Mouse (Mus musculus): ENCODE results near the gene Exosc10. TPM values are rescaled to one million over a fixed set of nuclear protein-coding genes. Genes with fewer than 3 reads are reported as not detected.

The Exosc10 gene
- polyA plus RNA-seq, 2 experiments, result 20.1 to 36.0 TPM

DNA sequence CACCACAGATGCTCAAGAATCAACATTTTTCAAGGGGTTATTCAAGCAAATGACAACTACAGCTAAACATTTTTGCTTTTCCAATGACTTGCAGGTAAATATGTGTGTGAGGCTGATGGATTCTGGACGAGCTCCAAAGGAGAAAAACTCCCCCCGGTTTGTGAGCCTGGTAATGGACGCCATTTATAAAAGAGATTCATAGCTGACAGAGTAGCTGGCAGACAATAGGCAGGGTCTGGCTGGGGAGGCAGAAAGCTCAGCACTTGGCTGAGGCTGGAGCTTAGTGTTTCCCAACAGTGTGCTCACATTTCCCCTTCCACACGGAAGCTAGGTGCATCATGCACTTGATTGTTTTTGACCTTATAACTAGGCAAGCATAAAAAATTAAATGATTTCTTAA is 54.3 kb downstream of the Exosc10 start:
- peaks cover 44% of the 10 kb centered on the region for H3K36me3 ChIP-seq (replicated peaks; ENCODE audit: control insufficient read depth, insufficient read depth, low read depth)
- H3K4me3 ChIP-seq (ENCODE audit: insufficient read depth in 1 of 2, low read depth in 2 of 2, low read length in 2 of 2), result no peak overlapping the region
- ATAC-seq (ENCODE audit: insufficient read depth), result no peak
- 72% methylated on average over 4 of the region's 4 CpGs for WGBS (ENCODE audit: insufficient replicate concordance)
- H3K27me3 ChIP-seq (ENCODE audit: control insufficient read depth, insufficient read depth, low read length), result no peaks in the 10 kb centered on the region
- H3K4me2 ChIP-seq (ENCODE audit: low read depth), result no peak overlapping the region
- H3K4me1 ChIP-seq (replicated peaks; ENCODE audit: control insufficient read depth in 2 of 2, insufficient read depth in 2 of 2, low read length in 1 of 2), result no peaks in the 10 kb centered on the region
- no peak overlapping the region for H3K27ac ChIP-seq
- no peak for TF ChIP-seq EP300 (IDR thresholded peaks at IDR 0.05; ENCODE audit: low read depth)
- TF ChIP-seq CTCF (IDR thresholded peaks at IDR 0.05; ENCODE audit: low read depth), result no peak
- H3K9me3 ChIP-seq (ENCODE audit: control insufficient read depth, low read length), result no peaks in the 10 kb centered on the region
- H3K9ac ChIP-seq (replicated peaks), result no peak overlapping the region
- DNase-seq (ENCODE audit: low read depth in 3 of 3, low spot score in 3 of 3), result no peak

GRCm38 (mm10) chr4:148613738-148614137 is 55.5 kb downstream of the Exosc10 start:
- no peak for TF ChIP-seq EP300 (IDR thresholded peaks at IDR 0.05; ENCODE audit: low read depth)
- no peak for TF ChIP-seq CTCF (IDR thresholded peaks at IDR 0.05; ENCODE audit: low read depth)
- H3K4me2 ChIP-seq (ENCODE audit: low read depth), result no peak overlapping the region
- H3K27ac ChIP-seq, result no peak overlapping the region
- H3K4me3 ChIP-seq (ENCODE audit: insufficient read depth in 1 of 2, low read depth in 2 of 2, low read length in 2 of 2), result no peak overlapping the region
- peaks cover 52% of the 10 kb centered on the region for H3K36me3 ChIP-seq (replicated peaks; ENCODE audit: control insufficient read depth, insufficient read depth, low read depth)
- DNase-seq (ENCODE audit: low read depth in 3 of 3, low spot score in 3 of 3) (no peak), ATAC-seq (ENCODE audit: insufficient read depth) (no peak)
- WGBS (ENCODE audit: insufficient replicate concordance), result 83% methylated on average over 9 of the region's 9 CpGs
- H3K4me1 ChIP-seq (replicated peaks; ENCODE audit: control insufficient read depth in 2 of 2, insufficient read depth in 2 of 2, low read length in 1 of 2), result no peaks in the 10 kb centered on the region
- no peaks in the 10 kb centered on the region for H3K27me3 ChIP-seq (ENCODE audit: control insufficient read depth, insufficient read depth, low read length)
- no peak overlapping the region for H3K9ac ChIP-seq (replicated peaks)
- no peaks in the 10 kb centered on the region for H3K9me3 ChIP-seq (ENCODE audit: control insufficient read depth, low read length)

DNA sequence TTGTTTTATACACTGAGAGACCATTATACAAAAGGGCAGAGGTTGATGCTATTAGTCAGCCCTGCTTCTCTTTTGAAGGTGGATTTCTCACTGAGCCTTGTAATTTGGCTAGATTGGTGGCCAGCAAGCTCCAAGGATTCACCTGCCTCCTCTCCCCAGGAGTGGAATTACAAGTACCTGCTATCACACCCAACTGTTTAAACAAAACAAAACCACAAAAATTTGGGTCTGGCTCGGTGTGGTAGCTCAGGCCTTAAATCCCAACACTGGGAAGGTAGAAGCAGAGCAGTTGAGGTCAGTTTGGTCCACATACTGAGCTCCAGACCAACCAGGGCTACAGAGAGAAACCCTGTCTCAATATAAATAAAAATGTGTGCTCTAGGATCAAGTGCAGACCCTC is 61.6 kb downstream of the Exosc10 start:
- Histone ChIP-seq H3K4me2 (ENCODE audit: low read depth) (no peak overlapping the region), H3K36me3 (replicated peaks; ENCODE audit: control insufficient read depth, insufficient read depth, low read depth) (peaks cover 95% of the 10 kb centered on the region), H3K9ac (replicated peaks) (no peak overlapping the region), H3K4me3 (ENCODE audit: insufficient read depth in 1 of 2, low read depth in 2 of 2, low read length in 2 of 2) (no peak overlapping the region), H3K4me1 (replicated peaks; ENCODE audit: control insufficient read depth in 2 of 2, insufficient read depth in 2 of 2, low read length in 1 of 2) (peaks cover 0 to 9% of the 10 kb centered on the region in 2 experiments; a peak in 2 of 4 replicates), H3K27ac (no peak overlapping the region), H3K27me3 (ENCODE audit: control insufficient read depth, insufficient read depth, low read length) (no peaks in the 10 kb centered on the region), H3K9me3 (ENCODE audit: control insufficient read depth, low read length) (no peaks in the 10 kb centered on the region)
- 52% methylated on average over 1 of the region's 1 CpGs for WGBS (ENCODE audit: insufficient replicate concordance)
- no peak for ATAC-seq (ENCODE audit: insufficient read depth)
- no peak for DNase-seq (ENCODE audit: low read depth in 3 of 3, low spot score in 3 of 3)
- TF ChIP-seq EP300 (IDR thresholded peaks at IDR 0.05; ENCODE audit: low read depth) (no peak), CTCF (IDR thresholded peaks at IDR 0.05; ENCODE audit: low read depth) (no peak)

- WGBS (ENCODE audit: insufficient replicate concordance), result 84% methylated on average over 1 of the region's 1 CpGs
- Histone ChIP-seq H3K9ac (replicated peaks) (no peak overlapping the region), H3K36me3 (replicated peaks; ENCODE audit: control insufficient read depth, insufficient read depth, low read depth) (peaks cover 90% of the 10 kb centered on the region), H3K27ac (no peak overlapping the region), H3K27me3 (ENCODE audit: control insufficient read depth, insufficient read depth, low read length) (no peaks in the 10 kb centered on the region), H3K9me3 (ENCODE audit: control insufficient read depth, low read length) (no peaks in the 10 kb centered on the region), H3K4me3 (ENCODE audit: insufficient read depth in 1 of 2, low read depth in 2 of 2, low read length in 2 of 2) (no peak overlapping the region), H3K4me1 (replicated peaks; ENCODE audit: control insufficient read depth in 2 of 2, insufficient read depth in 2 of 2, low read length in 1 of 2) (peaks cover 0 to 13% of the 10 kb centered on the region in 2 experiments; a peak in 2 of 4 replicates), H3K4me2 (ENCODE audit: low read depth) (no peak overlapping the region)
- no peak for ATAC-seq (ENCODE audit: insufficient read depth)
- TF ChIP-seq CTCF (IDR thresholded peaks at IDR 0.05; ENCODE audit: low read depth) (no peak), EP300 (IDR thresholded peaks at IDR 0.05; ENCODE audit: low read depth) (no peak)
- no peak for DNase-seq (ENCODE audit: low read depth in 3 of 3, low spot score in 3 of 3)
Measured at GRCm38 (mm10) chr4:148620718-148621117, 62.5 kb downstream of the Exosc10 start.

GRCm38 (mm10) chr4:148622485-148622884 is 64.3 kb downstream of the Exosc10 start:
- no peak for TF ChIP-seq EP300 (IDR thresholded peaks at IDR 0.05; ENCODE audit: low read depth)
- no peak for TF ChIP-seq CTCF (IDR thresholded peaks at IDR 0.05; ENCODE audit: low read depth)
- WGBS (ENCODE audit: insufficient replicate concordance), result 91% methylated on average over 4 of the region's 4 CpGs
- Histone ChIP-seq H3K4me3 (ENCODE audit: insufficient read depth in 1 of 2, low read depth in 2 of 2, low read length in 2 of 2) (no peak overlapping the region), H3K27me3 (ENCODE audit: control insufficient read depth, insufficient read depth, low read length) (no peaks in the 10 kb centered on the region), H3K9ac (replicated peaks) (no peak overlapping the region), H3K4me1 (replicated peaks; ENCODE audit: control insufficient read depth in 2 of 2, insufficient read depth in 2 of 2, low read length in 1 of 2) (peaks cover 5 to 17% of the 10 kb centered on the region in 2 experiments; a peak in 3 of 4 replicates), H3K4me2 (ENCODE audit: low read depth) (no peak overlapping the region), H3K27ac (no peak overlapping the region), H3K9me3 (ENCODE audit: control insufficient read depth, low read length) (no peaks in the 10 kb centered on the region), H3K36me3 (replicated peaks; ENCODE audit: control insufficient read depth, insufficient read depth, low read depth) (peaks cover 73% of the 10 kb centered on the region)
- no peak for DNase-seq (ENCODE audit: low read depth in 3 of 3, low spot score in 3 of 3)
- no peak for ATAC-seq (ENCODE audit: insufficient read depth)

Measured in liver, embryonic 14.5 days (tissue).